Mouse (Mus musculus): ENCODE data around the gene Galnt6.

The Galnt6 gene

GRCm38 (mm10) chr15:100722026-100722425 is 7.2 kb downstream of the Galnt6 start:
- no peak for DNase-seq (ENCODE audit: inconsistent ontology term)

- DNase-seq (ENCODE audit: inconsistent ontology term) = no peak
Observed at GRCm38 (mm10) chr15:100721445-100721844, 7.7 kb downstream of the Galnt6 start.

- no peak for DNase-seq (ENCODE audit: inconsistent ontology term)
Observed at GRCm38 (mm10) chr15:100720066-100720465, 9.1 kb downstream of the Galnt6 start.

GRCm38 (mm10) chr15:100719217-100719616 is 10.0 kb downstream of the Galnt6 start:
- DNase-seq (ENCODE audit: inconsistent ontology term) = no peak

DNA sequence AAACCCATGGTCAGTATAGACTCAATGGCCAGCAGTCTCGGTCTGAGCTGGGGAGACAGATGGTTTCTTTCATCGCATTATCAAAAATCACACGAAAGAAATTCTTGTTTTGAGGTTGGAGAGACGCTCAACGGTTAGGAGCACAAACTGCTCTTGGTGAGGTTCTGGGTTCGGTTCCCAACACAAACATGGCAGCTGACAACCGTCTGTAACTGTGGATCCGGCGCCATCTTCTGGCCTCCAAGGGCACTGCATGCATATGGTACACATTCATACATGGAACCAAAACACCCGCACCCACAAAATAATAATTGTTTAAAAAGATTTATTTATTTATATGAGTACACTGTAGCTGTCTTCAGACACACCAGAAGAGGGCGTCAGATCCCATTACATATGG is 10.6 kb downstream of the Galnt6 start:
- DNase-seq (ENCODE audit: inconsistent ontology term) = no peak

DNA sequence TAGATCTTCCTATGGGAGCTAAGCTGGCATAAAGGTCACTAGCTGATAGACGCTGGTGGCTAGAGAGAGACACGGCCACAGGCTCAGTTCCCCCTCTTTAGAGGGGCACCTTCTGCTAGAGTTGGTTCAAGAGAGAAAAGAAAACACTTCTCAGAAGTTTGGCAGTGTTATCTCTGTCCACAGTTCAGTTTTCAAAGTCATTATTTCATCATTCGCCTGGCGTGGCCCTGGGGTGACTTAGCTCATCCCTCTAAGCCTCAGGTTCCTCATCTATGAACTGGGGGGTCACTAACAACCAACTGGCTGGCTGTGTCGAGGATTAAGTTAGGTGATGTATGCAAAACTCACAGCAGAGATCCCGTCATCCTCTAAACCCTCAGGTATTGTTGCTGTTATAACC is 11.2 kb downstream of the Galnt6 start:
- no peak for DNase-seq (ENCODE audit: inconsistent ontology term)

GRCm38 (mm10) chr15:100715399-100715993 is 13.7 kb downstream of the Galnt6 start:
- DNase-seq (ENCODE audit: inconsistent ontology term) = no peak

DNA sequence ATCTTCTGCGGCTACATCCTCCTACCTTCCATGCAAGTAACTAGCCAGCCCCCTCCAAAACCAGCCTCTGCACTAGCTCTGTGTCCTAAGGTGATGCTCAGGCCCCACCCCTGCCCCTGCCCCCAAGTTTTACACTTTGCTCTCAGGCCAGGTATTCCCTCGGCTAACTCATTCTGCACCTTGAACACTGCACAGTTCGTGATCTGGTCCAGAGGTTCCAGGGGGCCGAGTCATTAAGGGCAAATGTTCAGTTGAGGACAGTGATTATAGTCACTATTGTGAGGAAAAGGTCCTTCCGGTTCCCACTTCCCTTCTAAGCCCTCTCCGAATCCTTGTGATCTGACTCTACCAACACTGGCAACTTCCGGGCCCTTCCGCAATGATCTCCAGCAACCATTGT is 14.7 kb downstream of the Galnt6 start:
- no peak for DNase-seq (ENCODE audit: inconsistent ontology term)

DNA sequence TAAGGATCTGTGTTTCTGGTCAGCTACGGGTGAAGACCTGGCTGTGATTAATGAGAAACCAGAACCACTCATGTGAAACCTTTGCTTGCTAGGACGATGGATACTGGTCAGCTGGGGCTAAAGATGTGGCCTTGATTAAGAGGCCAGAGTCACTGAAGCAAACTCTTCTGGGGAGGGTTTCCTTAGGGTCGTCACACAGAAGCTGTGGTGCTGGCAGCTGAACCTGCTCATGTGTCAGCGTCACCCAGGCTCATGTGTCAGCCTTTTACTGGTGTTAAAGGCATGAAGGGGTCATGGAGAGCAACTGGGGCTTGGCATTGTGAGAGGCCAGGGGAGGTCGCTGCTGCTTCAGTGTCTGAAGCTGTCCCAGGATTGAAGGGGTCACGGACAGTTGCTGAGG is 18.3 kb downstream of the Galnt6 start:
- DNase-seq (ENCODE audit: inconsistent ontology term) = no peak

GRCm38 (mm10) chr15:100708433-100709078 is 20.6 kb downstream of the Galnt6 start:
- DNase-seq (ENCODE audit: inconsistent ontology term) = no peak

DNA sequence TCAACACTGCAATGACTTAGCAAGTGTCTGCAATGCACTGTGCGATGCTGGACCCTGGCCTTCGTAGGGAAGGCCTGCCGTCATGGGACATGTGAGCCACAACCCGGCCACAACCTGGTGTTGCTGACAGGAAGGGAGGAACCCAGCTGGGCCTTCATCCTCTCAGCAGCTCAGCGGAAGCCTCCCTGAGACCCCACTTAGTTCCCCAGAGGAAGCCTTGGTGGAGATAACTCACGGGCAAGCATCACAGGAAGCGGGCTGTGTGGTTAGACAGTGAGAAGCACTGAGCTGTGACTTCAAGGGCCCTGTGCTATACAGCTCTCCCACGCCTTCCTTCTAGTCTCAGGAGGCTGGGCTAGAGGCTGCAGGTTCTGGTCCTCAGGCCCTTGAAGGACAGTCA is 22.9 kb downstream of the Galnt6 start:
- DNase-seq (ENCODE audit: inconsistent ontology term) = no peak

DNA sequence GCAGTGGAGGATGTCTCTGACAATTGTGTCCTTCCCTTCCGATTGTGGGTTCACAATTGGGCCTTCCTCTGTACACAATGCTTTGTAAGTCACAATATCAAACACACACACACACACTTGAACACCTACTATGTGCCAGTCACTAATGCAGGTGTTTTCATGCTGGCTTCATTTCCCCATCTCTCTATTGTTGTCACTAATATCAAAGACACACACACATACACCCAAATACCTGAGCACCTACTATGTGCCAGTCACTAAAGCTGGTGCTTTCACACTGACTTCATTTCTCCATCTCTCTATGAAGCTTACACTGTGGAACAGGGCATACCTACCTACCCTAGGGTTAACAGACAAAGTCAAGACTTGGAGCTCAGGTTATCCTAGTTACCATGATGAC is 23.8 kb downstream of the Galnt6 start:
- no peak for DNase-seq (ENCODE audit: inconsistent ontology term)

- DNase-seq (ENCODE audit: inconsistent ontology term) = no peak
Observed at GRCm38 (mm10) chr15:100703913-100704312, 25.3 kb downstream of the Galnt6 start.

DNA sequence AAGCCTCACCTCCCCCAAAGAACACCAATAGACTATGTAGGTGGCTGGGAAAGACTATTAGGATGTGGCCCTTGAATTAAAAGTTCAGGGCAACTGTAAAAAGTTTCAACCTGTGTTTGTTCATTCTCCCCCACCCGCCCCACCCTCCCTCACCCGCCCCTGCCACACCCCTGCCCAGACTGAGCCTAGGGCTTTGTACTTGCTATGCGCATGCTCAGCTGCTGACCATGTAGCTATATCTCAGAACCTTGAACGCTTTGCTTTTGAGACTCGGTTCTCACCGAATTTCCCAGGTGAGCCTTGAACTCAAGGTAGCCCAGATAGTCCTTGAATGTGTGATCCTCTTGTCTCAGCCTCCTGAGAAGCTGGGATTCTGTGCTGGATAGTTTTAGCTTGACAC is 27.3 kb downstream of the Galnt6 start:
- no peak for DNase-seq (ENCODE audit: inconsistent ontology term)

GRCm38 (mm10) chr15:100701108-100701507 is 28.1 kb downstream of the Galnt6 start:
- no peak for DNase-seq (ENCODE audit: inconsistent ontology term)

DNA sequence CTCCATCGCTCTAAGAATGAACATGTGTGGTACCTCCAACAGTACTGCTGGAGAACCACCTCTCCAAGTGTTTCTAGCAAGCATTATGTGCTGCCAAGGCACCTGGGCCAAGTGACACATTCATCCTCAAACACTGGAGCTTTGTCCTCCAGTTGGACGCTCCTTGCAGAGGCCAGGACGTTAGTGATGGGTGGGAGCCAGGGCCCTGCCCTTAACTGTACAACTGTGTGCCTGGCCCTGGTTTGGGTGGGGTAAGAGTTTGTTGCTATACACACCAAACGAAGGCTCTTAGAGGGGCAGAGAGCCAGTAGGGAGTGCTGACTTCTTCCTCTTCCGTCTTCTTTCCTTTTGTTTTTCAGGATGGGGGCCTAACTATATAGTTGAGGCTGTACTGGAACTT is 28.8 kb downstream of the Galnt6 start:
- DNase-seq (ENCODE audit: inconsistent ontology term) = no peak

DNA sequence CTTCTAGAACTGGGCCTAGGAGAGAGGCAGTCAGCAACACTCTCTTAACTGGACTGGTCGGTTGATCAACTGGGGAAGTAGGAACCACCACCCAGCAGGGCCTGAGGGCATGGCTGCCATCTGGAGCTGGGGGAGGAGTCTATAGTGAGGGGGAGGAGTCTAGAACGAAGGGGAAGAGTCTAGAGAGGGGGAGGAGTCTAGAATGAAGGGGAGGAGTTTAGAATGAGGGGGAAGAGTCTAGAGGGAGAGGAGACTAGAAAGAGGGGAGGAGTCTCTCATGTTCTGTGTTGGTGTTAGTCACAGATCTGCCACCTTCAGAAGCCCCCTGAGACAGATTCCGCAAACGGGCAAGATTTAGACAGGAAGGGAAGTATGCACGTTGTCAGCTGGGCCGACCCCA is 29.8 kb downstream of the Galnt6 start:
- no peak for DNase-seq (ENCODE audit: inconsistent ontology term)

DNA sequence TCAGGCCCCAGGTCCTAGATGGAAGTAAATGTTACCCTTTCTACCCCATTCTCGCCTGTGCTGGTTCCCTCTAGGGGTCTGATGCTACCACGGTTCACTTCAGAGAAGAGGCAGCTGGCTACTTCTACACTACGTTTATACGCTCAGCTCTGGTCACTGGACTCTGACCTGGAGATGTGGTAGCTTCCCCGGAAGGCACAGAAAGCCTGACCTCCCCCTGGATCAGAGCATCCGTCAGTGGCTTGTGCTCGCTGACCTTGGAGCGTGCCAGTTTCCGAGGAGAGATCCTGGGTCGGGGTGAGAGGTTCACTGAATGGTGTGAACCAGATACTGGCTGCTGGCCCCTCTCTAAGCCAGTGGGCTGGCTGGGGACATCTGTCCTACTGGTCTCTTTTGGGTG is 31.1 kb downstream of the Galnt6 start:
- DNase-seq (ENCODE audit: inconsistent ontology term) = no peak

- DNase-seq (ENCODE audit: inconsistent ontology term) = no peak
Observed at GRCm38 (mm10) chr15:100694406-100694805, 34.8 kb downstream of the Galnt6 start.

DNA sequence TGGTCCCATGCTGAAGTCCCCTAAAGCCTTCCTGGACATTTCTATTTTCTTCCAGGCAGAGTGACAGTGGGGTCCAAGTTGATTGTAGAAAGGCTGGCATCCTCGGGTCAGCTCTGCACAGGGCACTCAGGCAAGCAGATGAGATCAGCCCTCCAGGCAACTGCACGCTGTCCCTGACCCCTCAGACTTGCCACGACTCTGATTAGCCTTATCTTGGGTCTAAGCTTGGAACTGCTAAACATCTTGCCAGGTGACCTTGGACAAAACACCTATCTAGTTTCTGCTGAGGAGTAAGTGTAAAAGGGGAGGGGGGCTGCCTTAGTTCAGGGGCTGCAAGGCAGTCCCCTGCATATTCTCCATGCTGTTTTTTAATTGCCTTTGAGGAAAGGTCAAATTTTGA is 37.2 kb downstream of the Galnt6 start:
- no peak for DNase-seq (ENCODE audit: inconsistent ontology term)

- DNase-seq (ENCODE audit: inconsistent ontology term) = no peak
Observed at GRCm38 (mm10) chr15:100687430-100687971, 41.7 kb downstream of the Galnt6 start, which contains the start of gene Cela1. TSS of gene Cela1 (minus strand) at chr15:100687921.

- peak; percentile 85 for DNase-seq (ENCODE audit: inconsistent ontology term)
Observed at GRCm38 (mm10) chr15:100686989-100687388, 42.2 kb downstream of the Galnt6 start.

DNA sequence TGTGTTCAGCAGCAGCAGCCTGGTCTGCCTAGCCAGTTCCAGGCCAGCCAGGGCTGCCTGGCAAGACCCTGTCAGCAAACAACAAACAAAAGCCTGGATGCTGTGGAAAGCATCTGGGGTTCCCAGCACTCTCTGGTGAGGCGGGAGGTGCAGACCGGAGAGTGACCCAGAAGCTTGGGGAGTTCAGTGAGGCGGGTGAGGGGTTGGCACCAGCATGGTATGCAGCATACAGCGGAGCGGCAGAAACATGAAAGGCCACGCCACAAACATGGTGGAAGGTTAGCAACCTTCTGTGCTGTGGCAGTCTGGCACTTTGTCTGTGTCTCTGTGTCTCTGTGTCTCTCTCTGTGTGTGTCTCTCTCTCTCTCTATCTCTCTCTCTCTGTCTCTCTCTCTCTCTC is 42.7 kb downstream of the Galnt6 start:
- DNase-seq (ENCODE audit: inconsistent ontology term) = peak; percentile 72

DNA sequence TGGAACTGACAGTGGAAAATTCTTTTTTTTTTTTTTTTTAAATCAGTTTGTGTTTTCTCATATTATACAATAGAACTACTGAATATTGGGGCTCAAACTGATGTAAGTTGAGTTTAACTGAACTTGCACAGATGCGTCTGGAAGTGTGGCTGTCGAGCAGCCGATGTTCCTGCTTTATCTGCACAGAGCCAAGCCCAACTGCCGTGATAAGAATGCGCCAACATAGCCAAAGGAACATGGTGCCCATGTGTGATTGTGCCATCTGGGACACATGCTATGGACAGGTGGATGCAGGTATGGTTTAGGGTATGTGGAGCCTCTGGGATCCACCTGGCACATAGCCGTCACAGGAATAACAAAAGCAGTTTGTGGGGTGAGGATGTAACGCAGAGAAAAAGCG is 43.3 kb downstream of the Galnt6 start:
- no peak for DNase-seq (ENCODE audit: inconsistent ontology term)
